Mouse (Mus musculus) liver, embryonic 12.5 days (tissue): Measurements from ENCODE around the gene Slc13a4. TPM values are rescaled to one million over a fixed set of nuclear protein-coding genes. Genes with fewer than 3 reads are reported as not detected.

Experiments
- ATAC-seq: fragments of 200-750 bp; cut with Nextera tagmentation; 2 replicates; pipeline ENCODE4 v1.8.0; 2017; ENCODE audit warnings: moderate number of reproducible peaks, mild to moderate bottlenecking, moderate library complexity
- H3K27ac ChIP-seq: fragments of 300-500 bp; sonication (generic); 2 replicates; pipeline ENCODE4 v1.5.1; 2016; ENCODE audit warnings: mild to moderate bottlenecking
- H3K27me3 ChIP-seq: fragments of 300-500 bp; sonication (generic); replicated peaks from 2 replicates; pipeline ENCODE4 v1.6.1; 2016; ENCODE audit warnings: mild to moderate bottlenecking, moderate library complexity
- H3K36me3 ChIP-seq: fragments of 300-500 bp; sonication (generic); 2 replicates; pipeline ENCODE4 v1.6.1; 2016; ENCODE audit warnings: mild to moderate bottlenecking, moderate library complexity
- H3K4me1 ChIP-seq: fragments of 300-500 bp; sonication (generic); 2 replicates; pipeline ENCODE4 v1.6.1; 2016
- H3K4me2 ChIP-seq: fragments of 300-500 bp; sonication (generic); 2 replicates; pipeline ENCODE4 v1.6.1; 2016; ENCODE audit warnings: mild to moderate bottlenecking, moderate library complexity
- H3K4me3 ChIP-seq: fragments of 300-500 bp; sonication (generic); 2 replicates; pipeline ENCODE4 v1.5.1; 2016; ENCODE audit warnings: mild to moderate bottlenecking, moderate library complexity
- H3K9ac ChIP-seq: fragments of 300-500 bp; sonication (generic); 2 replicates; pipeline ENCODE4 v1.6.1; 2016; ENCODE audit warnings: mild to moderate bottlenecking, moderate library complexity
- H3K9me3 ChIP-seq: fragments of 300-500 bp; sonication (generic); replicated peaks from 2 replicates; pipeline ENCODE4 v1.6.1; 2016; ENCODE audit warnings: mild to moderate bottlenecking, moderate library complexity
- WGBS: fragments of 180-500 bp; shearing (Covaris S2); methylation state at CpG from one replicate; pipeline ENCODE4 v1.1.7; 2016; ENCODE audit not compliant: insufficient replicate concordance; 5-methylcytosine and 5-hydroxymethylcytosine counted together
- polyA plus RNA-seq: library from polyadenylated mRNA; unstranded; fragments of >200 nt; fragmentation: Nextera tagmentation; extraction: Ambion mirVana; gene quantifications from 2 replicates; pipeline ENCODE4 v1.2.1, GENCODE M21; 2016

The Slc13a4 gene
- polyA plus RNA-seq, 1 experiment from 2014 or later, result 0.25 TPM

DNA sequence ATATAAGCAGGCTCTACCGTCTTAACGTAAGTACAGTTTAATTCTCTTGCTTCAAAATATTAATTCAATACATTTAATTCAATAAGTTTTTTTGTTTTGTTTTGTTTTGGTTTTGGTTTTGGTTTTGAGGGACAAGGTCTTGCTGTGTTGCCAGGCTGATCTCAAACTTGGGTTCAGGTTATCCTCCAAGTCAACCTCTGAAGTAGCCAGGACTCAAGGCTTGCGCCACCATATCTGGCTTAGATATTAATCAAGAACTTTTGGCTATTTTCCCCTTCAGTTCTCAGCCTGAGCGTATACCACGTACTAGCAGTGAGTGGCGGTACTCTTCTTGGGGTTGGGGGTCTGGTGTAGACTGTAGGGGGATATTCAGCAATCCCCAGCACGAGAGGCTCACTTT, 5.3 kb downstream of the Slc13a4 start:
- Histone ChIP-seq H3K4me3 (no peak overlapping the region), H3K27me3 (peaks cover 12% of the 10 kb centered on the region; the same call in 1 of the 2 replicates), H3K36me3 (no peaks in the 10 kb centered on the region), H3K9ac (no peak overlapping the region), H3K27ac (no peak overlapping the region), H3K9me3 (no peaks in the 10 kb centered on the region), H3K4me1 (no peaks in the 10 kb centered on the region), H3K4me2 (no peak overlapping the region)
- ATAC-seq, result no peak
- 80% methylated on average over 7 of the region's 7 CpGs for WGBS

DNA sequence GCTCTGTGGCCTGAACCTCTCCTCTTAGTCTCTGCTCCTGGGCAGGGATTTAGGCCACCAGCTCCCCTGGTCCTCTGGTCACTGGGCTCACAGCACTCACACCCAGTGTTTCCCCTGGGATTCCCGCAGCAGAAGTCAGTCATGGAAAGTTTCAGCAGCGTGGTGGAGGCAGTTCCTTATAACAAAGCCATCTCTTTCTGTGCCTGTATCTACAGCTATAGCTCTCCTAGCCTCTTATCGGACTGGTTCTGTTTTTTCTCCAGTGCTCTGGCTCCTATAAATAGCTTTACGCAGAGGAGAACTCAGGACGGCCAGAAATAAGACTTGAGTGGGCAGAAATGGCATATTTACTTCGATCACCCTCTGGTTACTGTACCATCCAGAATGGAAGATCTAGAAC, 9.6 kb downstream of the Slc13a4 start:
- WGBS, result 48% methylated on average over 6 of the region's 6 CpGs
- Histone ChIP-seq H3K4me1 (0 out of 2 replicates have a peak, but pooled peaks cover 5% of the 10 kb centered on the region), H3K27ac (no peak overlapping the region)

DNA sequence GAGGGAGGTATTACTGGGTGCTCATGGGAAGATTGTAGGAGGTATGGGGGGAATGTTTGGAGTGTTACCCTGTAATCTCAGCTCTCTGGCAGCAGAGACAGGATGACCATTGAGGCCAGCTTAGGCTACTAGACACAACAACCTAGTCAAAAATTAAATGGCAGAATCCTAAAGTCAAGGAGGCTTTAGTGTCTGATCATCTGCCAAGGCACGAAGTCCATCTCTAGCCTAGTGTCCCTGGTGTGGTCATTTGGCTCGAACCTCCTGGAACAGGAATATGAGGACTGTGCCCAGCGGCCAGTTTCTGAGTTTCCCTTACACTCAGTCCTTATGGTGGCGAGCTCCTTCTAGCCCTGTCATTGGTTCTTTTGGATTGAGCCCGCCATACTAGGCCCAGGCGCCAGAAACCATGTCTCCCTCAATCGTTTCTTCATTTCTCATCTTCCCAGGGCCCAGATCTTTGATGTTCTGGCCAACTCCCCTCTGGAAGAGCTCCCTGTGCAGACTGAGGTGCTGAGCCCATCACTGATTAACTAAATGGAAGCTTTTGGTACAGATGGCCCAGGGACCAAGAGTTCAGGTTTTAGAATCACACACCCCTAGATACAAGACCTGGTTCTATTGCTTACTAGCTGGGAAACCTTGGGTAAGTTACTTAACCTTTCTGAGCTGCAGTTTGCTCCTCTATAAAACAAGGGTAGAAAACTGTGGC, 10.3 kb downstream of the Slc13a4 start:
- Histone ChIP-seq H3K9me3 (no peaks in the 10 kb centered on the region), H3K4me2 (no peak overlapping the region), H3K4me1 (0 out of 2 replicates have a peak, but pooled peaks cover 5% of the 10 kb centered on the region), H3K27ac (no peak overlapping the region), H3K9ac (no peak overlapping the region), H3K27me3 (0 out of 2 replicates have a peak, but pooled peaks cover 3% of the 10 kb centered on the region), H3K36me3 (no peaks in the 10 kb centered on the region), H3K4me3 (no peak overlapping the region)
- 66% methylated on average over 7 of the region's 7 CpGs for whole genome bisulfite sequencing
- no peak for ATAC-seq

More for the DNA sequence above, 9.6 kb downstream of the Slc13a4 start:
- H3K4me3 ChIP-seq, result no peak overlapping the region
- no peaks in the 10 kb centered on the region for H3K36me3 ChIP-seq
- no peak for ATAC-seq
- no peak overlapping the region for H3K4me2 ChIP-seq
- no peak overlapping the region for H3K9ac ChIP-seq
- no peaks in the 10 kb centered on the region for H3K9me3 ChIP-seq
- 0 out of 2 replicates have a peak, but pooled peaks cover 3% of the 10 kb centered on the region for H3K27me3 ChIP-seq

DNA sequence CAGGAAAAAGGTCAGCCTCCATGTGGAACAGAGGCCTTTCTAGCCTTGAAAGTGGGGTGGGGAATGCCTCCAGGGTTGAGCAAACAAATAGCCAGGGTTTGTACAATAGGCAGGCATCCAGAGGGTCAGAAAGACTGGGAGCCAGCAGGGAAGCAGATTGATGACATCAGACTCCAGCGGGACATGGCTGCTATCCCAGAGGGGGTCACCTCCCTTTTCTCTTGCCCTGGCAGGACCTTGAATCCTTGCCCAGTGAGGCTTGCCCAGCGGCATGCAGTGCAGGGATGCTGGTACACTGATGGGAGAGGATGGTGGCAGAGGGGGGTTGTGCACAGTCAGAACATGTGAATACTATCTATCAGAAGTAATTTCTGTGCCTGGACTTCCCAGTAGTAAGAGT, 10.9 kb downstream of the Slc13a4 start:
- Histone ChIP-seq H3K9me3 (no peaks in the 10 kb centered on the region), H3K4me1 (0 out of 2 replicates have a peak, but pooled peaks cover 5% of the 10 kb centered on the region), H3K27me3 (0 out of 2 replicates have a peak, but pooled peaks cover 4% of the 10 kb centered on the region), H3K4me2 (no peak overlapping the region), H3K4me3 (no peak overlapping the region), H3K36me3 (no peaks in the 10 kb centered on the region), H3K27ac (no peak overlapping the region), H3K9ac (no peak overlapping the region)
- no peak for ATAC-seq
- 78% methylated on average over 2 of the region's 2 CpGs for WGBS

DNA sequence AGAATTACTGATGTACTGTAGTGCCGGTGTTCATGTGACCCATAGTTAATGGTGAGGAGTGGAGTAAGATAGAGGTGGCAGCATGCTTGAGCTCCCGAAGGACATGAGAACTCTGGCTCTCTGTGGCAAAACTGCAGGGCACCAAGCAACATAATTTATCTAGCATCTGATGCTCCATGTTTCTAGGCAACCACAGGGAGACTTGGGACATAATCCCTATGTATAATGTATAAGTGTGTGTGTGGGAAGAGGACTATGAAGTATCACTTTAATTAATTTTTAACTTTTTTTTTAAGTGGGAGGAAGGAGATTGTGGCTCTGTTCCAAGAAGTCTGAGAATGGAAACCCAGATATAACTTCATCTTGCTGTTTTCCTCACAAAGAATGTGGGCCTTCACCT, 13.0 kb downstream of the Slc13a4 start:
- H3K36me3 ChIP-seq, result no peaks in the 10 kb centered on the region
- 0 out of 2 replicates have a peak, but pooled peaks cover 5% of the 10 kb centered on the region for H3K4me1 ChIP-seq
- H3K9me3 ChIP-seq, result no peaks in the 10 kb centered on the region
- 0 out of 2 replicates have a peak, but pooled peaks cover 4% of the 10 kb centered on the region for H3K27me3 ChIP-seq
- ATAC-seq, result no peak
- H3K4me3 ChIP-seq, result no peak overlapping the region
- H3K27ac ChIP-seq, result no peak overlapping the region
- WGBS, result 76% methylated on average over 2 of the region's 2 CpGs
- H3K9ac ChIP-seq, result no peak overlapping the region
- H3K4me2 ChIP-seq, result no peak overlapping the region

DNA sequence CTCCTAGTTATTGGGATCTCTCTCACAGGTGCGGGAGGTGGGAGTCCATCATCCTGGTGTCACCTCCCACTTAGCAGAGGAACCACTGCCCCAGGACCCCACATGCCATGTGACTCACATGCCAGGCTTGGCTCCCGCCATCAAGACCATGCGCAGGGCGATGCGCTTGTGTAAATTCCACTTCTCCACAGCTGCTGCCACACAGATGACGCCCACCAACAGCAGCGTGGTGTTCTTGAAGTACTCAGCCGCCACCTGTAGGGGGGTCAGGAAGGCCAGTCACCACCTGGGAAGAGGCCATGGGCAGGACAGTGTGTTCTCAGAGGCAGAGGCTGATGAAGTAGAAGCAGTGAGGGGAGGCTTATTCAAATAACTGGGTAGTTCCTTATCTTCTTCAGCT, 18.3 kb downstream of the Slc13a4 start:
- H3K9ac ChIP-seq, result no peak overlapping the region
- no peak for ATAC-seq
- H3K27ac ChIP-seq, result no peak overlapping the region
- H3K4me1 ChIP-seq, result peaks cover 9% of the 10 kb centered on the region; the same call in 1 of the 2 replicates
- H3K4me2 ChIP-seq, result no peak overlapping the region
- no peak overlapping the region for H3K4me3 ChIP-seq
- 0 out of 2 replicates have a peak, but pooled peaks cover 2% of the 10 kb centered on the region for H3K27me3 ChIP-seq
- H3K9me3 ChIP-seq, result no peaks in the 10 kb centered on the region
- no peaks in the 10 kb centered on the region for H3K36me3 ChIP-seq
- 69% methylated on average over 8 of the region's 8 CpGs for WGBS

DNA sequence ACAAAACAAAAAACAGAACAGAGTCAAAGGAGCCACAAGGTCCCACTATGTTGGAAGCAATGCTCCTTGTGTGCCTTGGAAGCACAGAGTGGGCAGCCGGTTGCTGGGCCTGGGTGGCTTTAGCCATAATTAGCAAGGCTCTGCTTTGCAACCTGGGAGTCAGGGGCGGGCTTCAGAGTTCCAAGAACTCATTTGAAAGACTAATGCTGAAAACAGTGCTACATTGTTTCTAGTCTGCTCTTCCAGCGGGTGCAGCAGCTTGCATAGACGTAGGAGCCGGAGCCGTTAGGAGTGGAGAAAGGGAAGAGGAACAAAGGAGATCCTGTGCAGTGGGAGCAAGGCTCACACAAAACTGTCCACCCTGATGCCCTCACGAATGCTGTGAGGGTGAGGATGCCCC, 19.0 kb downstream of the Slc13a4 start:
- Histone ChIP-seq H3K27me3 (0 out of 2 replicates have a peak, but pooled peaks cover 2% of the 10 kb centered on the region), H3K36me3 (no peaks in the 10 kb centered on the region), H3K27ac (no peak overlapping the region), H3K9ac (no peak overlapping the region), H3K4me1 (peaks cover 9% of the 10 kb centered on the region; the same call in 1 of the 2 replicates), H3K4me2 (no peak overlapping the region), H3K9me3 (no peaks in the 10 kb centered on the region), H3K4me3 (no peak overlapping the region)
- no peak for ATAC-seq
- 64% methylated on average over 7 of the region's 7 CpGs for WGBS

DNA sequence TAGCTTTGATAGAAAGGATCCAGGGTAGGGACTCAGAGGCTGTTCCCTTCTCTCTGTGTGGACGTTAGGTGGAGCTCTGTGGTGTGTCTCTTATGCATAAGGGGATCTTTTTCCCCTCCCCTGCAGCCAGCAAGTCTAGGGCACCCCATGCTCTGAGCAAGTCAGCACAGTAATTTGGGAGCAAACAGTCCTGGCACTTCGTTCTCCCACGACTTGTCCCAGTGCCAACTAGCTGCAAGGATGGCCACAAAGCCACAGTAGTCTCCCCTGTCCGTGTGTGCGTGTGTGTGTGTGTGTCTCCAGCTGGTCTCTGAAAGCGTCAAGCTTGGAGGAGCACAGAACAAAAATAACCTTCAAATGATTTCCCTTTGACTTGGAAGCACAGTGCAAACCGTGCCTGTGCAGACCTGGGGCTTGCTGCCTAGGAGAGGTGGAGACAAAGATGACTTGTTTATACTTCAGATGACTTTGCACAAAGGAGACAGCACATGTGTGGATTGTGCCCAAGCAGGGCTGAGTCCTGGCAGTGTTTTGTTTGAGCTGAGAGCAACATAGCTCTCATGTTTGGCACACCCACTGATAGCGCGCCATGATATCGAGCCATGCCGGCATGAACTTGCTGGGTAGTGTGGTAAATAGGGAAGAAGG, 19.7 kb downstream of the Slc13a4 start:
- Histone ChIP-seq H3K4me3 (no peak overlapping the region), H3K27ac (no peak overlapping the region), H3K9ac (no peak overlapping the region), H3K4me1 (peaks cover 9% of the 10 kb centered on the region; the same call in 1 of the 2 replicates), H3K4me2 (no peak overlapping the region), H3K36me3 (no peaks in the 10 kb centered on the region), H3K27me3 (0 out of 2 replicates have a peak, but pooled peaks cover 2% of the 10 kb centered on the region), H3K9me3 (no peaks in the 10 kb centered on the region)
- 0 out of 2 replicates have a peak, but pooled peaks have one; percentile 49 for ATAC-seq
- 65% methylated on average over 11 of the region's 11 CpGs for WGBS

DNA sequence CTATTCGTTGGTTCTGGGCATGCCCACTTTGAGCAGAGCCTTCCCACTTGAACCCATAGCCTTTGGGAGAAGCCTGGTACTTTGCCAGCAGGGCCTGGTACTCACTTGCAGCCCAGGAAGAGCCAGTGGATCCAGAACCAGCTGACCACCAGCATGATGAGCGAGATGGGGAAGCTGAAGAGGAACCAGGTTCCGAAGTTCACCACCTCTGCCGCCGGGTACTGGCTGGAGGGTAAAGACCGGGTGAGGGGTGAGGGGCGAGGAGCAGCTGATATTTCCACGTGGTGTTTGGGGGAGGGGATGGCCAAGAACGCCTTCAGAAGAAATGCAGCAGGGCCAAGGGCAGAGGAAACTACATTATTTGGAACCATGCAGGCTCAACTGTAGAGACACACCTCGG, 28.6 kb downstream of the Slc13a4 start:
- Histone ChIP-seq H3K27ac (no peak overlapping the region), H3K9ac (no peak overlapping the region), H3K36me3 (no peaks in the 10 kb centered on the region), H3K4me3 (no peak overlapping the region), H3K9me3 (no peaks in the 10 kb centered on the region), H3K4me2 (no peak overlapping the region), H3K27me3 (no peaks in the 10 kb centered on the region), H3K4me1 (peaks cover 6% of the 10 kb centered on the region; the same call in 1 of the 2 replicates)
- 55% methylated on average over 10 of the region's 10 CpGs for WGBS
- no peak for ATAC-seq

DNA sequence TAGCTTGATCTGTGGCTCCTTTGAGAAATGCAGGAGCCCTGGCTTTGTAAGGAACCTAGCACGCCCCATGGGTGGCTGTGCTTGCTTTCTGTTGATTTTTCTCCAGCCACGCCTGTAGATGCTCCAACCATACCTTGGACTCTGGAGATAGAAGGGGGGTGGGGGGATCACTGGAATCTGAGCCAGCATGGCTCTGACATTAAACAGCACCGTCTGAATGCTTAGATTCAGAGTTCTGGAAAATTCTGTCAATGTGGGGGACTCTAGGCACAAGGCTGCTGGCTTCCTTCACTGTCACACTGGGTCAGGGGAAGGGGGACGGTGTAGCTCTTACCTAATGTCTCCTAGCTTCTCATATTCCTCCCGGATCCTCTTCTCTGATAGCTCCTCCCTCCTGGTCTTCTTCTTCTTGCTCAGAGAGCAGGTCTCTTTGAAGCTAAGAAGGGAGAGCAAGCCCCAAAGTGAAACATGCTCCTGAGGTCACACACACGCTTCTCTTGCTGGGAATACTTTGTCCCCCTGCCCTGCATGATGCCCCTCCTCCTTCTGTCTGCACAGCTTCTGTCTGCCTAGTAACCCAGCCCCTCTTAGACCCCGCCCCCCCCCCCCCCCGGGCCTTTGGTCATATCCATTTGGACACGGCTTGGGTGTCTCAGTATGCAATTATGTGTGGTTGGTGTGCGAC, 29.9 kb downstream of the Slc13a4 start:
- H3K4me3 ChIP-seq, result no peak overlapping the region
- H3K9ac ChIP-seq, result no peak overlapping the region
- no peaks in the 10 kb centered on the region for H3K27me3 ChIP-seq
- H3K27ac ChIP-seq, result no peak overlapping the region
- WGBS, result 46% methylated on average over 10 of the region's 10 CpGs
- peaks cover 6% of the 10 kb centered on the region; the same call in 1 of the 2 replicates for H3K4me1 ChIP-seq
- no peak for ATAC-seq
- no peaks in the 10 kb centered on the region for H3K36me3 ChIP-seq
- H3K4me2 ChIP-seq, result no peak overlapping the region
- no peaks in the 10 kb centered on the region for H3K9me3 ChIP-seq

DNA sequence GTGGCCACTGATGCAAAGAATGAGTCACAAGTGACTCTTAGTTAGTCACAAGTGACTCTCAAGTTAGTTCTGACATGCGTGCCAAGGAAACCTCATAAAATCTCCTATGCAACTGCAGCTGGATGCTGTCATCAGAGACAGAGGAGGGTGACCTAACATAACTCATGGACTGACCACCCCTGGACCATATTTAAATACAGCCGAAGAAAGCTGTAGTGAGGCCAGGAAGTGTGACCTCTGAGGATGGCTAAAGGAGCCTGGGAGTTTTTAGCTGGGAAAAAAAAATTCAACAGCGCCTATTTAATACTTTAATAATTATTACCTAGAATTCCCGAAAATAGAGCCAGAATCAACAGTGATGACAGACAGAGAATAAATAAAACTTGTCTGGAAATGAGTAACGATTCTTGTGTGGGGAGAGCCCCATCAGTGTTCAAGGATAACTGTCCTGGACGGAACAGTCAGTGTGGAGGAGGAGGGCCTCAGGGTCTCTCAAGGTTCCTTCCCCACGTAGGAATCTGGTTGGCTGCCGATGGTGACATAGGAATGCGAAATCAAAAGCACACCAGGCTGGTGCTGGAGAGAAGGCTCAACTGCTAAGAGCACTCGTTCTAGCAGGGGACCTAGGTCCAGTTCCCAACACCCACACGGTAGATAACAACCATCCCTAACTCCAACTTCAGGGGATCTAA, 34.4 kb downstream of the Slc13a4 start:
- H3K9ac ChIP-seq, result no peak overlapping the region
- H3K27ac ChIP-seq, result no peak overlapping the region
- ATAC-seq, result no peak
- no peak overlapping the region for H3K4me2 ChIP-seq
- peaks cover 23% of the 10 kb centered on the region for H3K4me1 ChIP-seq
- H3K9me3 ChIP-seq, result no peaks in the 10 kb centered on the region
- H3K36me3 ChIP-seq, result no peaks in the 10 kb centered on the region
- H3K4me3 ChIP-seq, result no peak overlapping the region
- whole genome bisulfite sequencing, result 63% methylated on average over 11 of the region's 11 CpGs
- H3K27me3 ChIP-seq, result no peaks in the 10 kb centered on the region; the same call in 1 of the 2 replicates
